Mouse (Mus musculus): ENCODE data around the gene Ankmy1. TPM values are rescaled to one million over a fixed set of nuclear protein-coding genes. Genes with fewer than 3 reads are reported as not detected.

Gene Ankmy1
- polyA plus RNA-seq, 1 experiment: not detected

GRCm38 (mm10) chr1:92935977-92936376 lies 33.3 kb upstream of the Ankmy1 start:
- Histone ChIP-seq H3K4me1 (ENCODE audit: control insufficient read depth, insufficient read depth, low read length) (peaks cover 3% of the 10 kb centered on the region; the same call in 1 of the 2 replicates), H3K4me3 (replicated peaks; ENCODE audit: control insufficient read depth, low read depth, low read length) (no peak overlapping the region), H3K27ac (ENCODE audit: control insufficient read depth, insufficient read depth, low read depth, low read length, poor library complexity) (no peak overlapping the region)
- 31% methylated on average over 2 of the region's 2 CpGs for WGBS
- no peak for TF ChIP-seq POLR2A (IDR thresholded peaks at IDR 0.05; ENCODE audit: borderline replicate concordance, control insufficient read depth, low read depth, low read length)

- WGBS: 11% methylated on average over 10 of the region's 10 CpGs
- H3K27ac ChIP-seq (ENCODE audit: control insufficient read depth, insufficient read depth, low read depth, low read length, poor library complexity): peak overlapping the region; percentile 88
Measured at GRCm38 (mm10) chr1:92935054-92935962, 32.6 kb upstream of the Ankmy1 start.

GRCm38 (mm10) chr1:92934182-92934827 lies 31.6 kb upstream of the Ankmy1 start, which contains the start of gene Capn10:
Gene Capn10 (plus strand): TSS chr1:92934376.
- Histone ChIP-seq H3K4me3 (replicated peaks; ENCODE audit: control insufficient read depth, low read depth, low read length) (peak within 1 kb of the TSS; percentile 79), H3K27ac (ENCODE audit: control insufficient read depth, insufficient read depth, low read depth, low read length, poor library complexity) (peak within 1 kb of the TSS; percentile 88), H3K4me1 (ENCODE audit: control insufficient read depth, insufficient read depth, low read length) (peaks cover 3% of the 10 kb centered on the region; the same call in 1 of the 2 replicates)
- peak; percentile 13; the same call in 1 of the 2 replicates for TF ChIP-seq CTCF (IDR thresholded peaks at IDR 0.05; ENCODE audit: control insufficient read depth, insufficient read depth, low read length)
- peak; percentile 84 for TF ChIP-seq POLR2A (IDR thresholded peaks at IDR 0.05; ENCODE audit: borderline replicate concordance, control insufficient read depth, low read depth, low read length)
- WGBS: under 1% methylated on average over 45 of the region's 45 CpGs

More at GRCm38 (mm10) chr1:92935054-92935962, 32.6 kb upstream of the Ankmy1 start:
- TF ChIP-seq POLR2A (IDR thresholded peaks at IDR 0.05; ENCODE audit: borderline replicate concordance, control insufficient read depth, low read depth, low read length): no peak
- TF ChIP-seq CTCF (IDR thresholded peaks at IDR 0.05; ENCODE audit: control insufficient read depth, insufficient read depth, low read length): no peak
- Histone ChIP-seq H3K4me1 (ENCODE audit: control insufficient read depth, insufficient read depth, low read length) (peaks cover 3% of the 10 kb centered on the region; the same call in 1 of the 2 replicates), H3K4me3 (replicated peaks; ENCODE audit: control insufficient read depth, low read depth, low read length) (peak overlapping the region; percentile 79)

- no peak for TF ChIP-seq CTCF (IDR thresholded peaks at IDR 0.05; ENCODE audit: control insufficient read depth, insufficient read depth, low read length)
- no peak for TF ChIP-seq POLR2A (IDR thresholded peaks at IDR 0.05; ENCODE audit: borderline replicate concordance, control insufficient read depth, low read depth, low read length)
- Histone ChIP-seq H3K27ac (ENCODE audit: control insufficient read depth, insufficient read depth, low read depth, low read length, poor library complexity) (peak overlapping the region; percentile 88), H3K4me1 (ENCODE audit: control insufficient read depth, insufficient read depth, low read length) (peaks cover 3% of the 10 kb centered on the region; the same call in 1 of the 2 replicates), H3K4me3 (replicated peaks; ENCODE audit: control insufficient read depth, low read depth, low read length) (peak overlapping the region; percentile 79)
- 30% methylated on average over 4 of the region's 4 CpGs for WGBS
Measured at GRCm38 (mm10) chr1:92933611-92934010, 30.9 kb upstream of the Ankmy1 start.

GRCm38 (mm10) chr1:92930171-92930706 lies 27.5 kb upstream of the Ankmy1 start:
- no peak for TF ChIP-seq POLR2A (IDR thresholded peaks at IDR 0.05; ENCODE audit: borderline replicate concordance, control insufficient read depth, low read depth, low read length)
- TF ChIP-seq CTCF (IDR thresholded peaks at IDR 0.05; ENCODE audit: control insufficient read depth, insufficient read depth, low read length): no peak
- peaks cover 1% of the 10 kb centered on the region; the same call in 1 of the 2 replicates for H3K4me1 ChIP-seq (ENCODE audit: control insufficient read depth, insufficient read depth, low read length)
- no peak overlapping the region for H3K27ac ChIP-seq (ENCODE audit: control insufficient read depth, insufficient read depth, low read depth, low read length, poor library complexity)
- H3K4me3 ChIP-seq (replicated peaks; ENCODE audit: control insufficient read depth, low read depth, low read length): no peak overlapping the region
- 30% methylated on average over 1 of the region's 1 CpGs for WGBS

- TF ChIP-seq CTCF (IDR thresholded peaks at IDR 0.05; ENCODE audit: control insufficient read depth, insufficient read depth, low read length) (no peak), POLR2A (IDR thresholded peaks at IDR 0.05; ENCODE audit: borderline replicate concordance, control insufficient read depth, low read depth, low read length) (no peak)
- H3K27ac ChIP-seq (ENCODE audit: control insufficient read depth, insufficient read depth, low read depth, low read length, poor library complexity): no peak overlapping the region
- no peak overlapping the region for H3K4me3 ChIP-seq (replicated peaks; ENCODE audit: control insufficient read depth, low read depth, low read length)
- 87% methylated on average over 4 of the region's 4 CpGs for WGBS
- H3K4me1 ChIP-seq (ENCODE audit: control insufficient read depth, insufficient read depth, low read length): 0 out of 2 replicates have a peak, but pooled peaks cover 2% of the 10 kb centered on the region
Measured at GRCm38 (mm10) chr1:92921496-92921895, 18.8 kb upstream of the Ankmy1 start.

GRCm38 (mm10) chr1:92920474-92921200 lies 17.9 kb upstream of the Ankmy1 start:
- Histone ChIP-seq H3K4me3 (replicated peaks; ENCODE audit: control insufficient read depth, low read depth, low read length) (no peak overlapping the region), H3K4me1 (ENCODE audit: control insufficient read depth, insufficient read depth, low read length) (0 out of 2 replicates have a peak, but pooled peaks cover 2% of the 10 kb centered on the region), H3K27ac (ENCODE audit: control insufficient read depth, insufficient read depth, low read depth, low read length, poor library complexity) (no peak overlapping the region)
- TF ChIP-seq POLR2A (IDR thresholded peaks at IDR 0.05; ENCODE audit: borderline replicate concordance, control insufficient read depth, low read depth, low read length) (no peak), CTCF (IDR thresholded peaks at IDR 0.05; ENCODE audit: control insufficient read depth, insufficient read depth, low read length) (no peak)
- WGBS: 42% methylated on average over 7 of the region's 7 CpGs

Data from bone marrow, adult 2 months (tissue).